Mouse (Mus musculus) cerebellum, adult 2 months (tissue): ENCODE results near the gene Lrrc52. TPM values are rescaled to one million over a fixed set of nuclear protein-coding genes. Genes with fewer than 3 reads are reported as not detected.

ENCODE experiments used
- DNase-seq, 2 experiments: peaks; one replicate each; pipeline ENCODE4 v3.0.0; 2021
- H3K27ac ChIP-seq: fragments of 200-500 bp; 2 replicates; pipeline ENCODE4 v1.5.1; 2012; ENCODE audit warnings: low read length, control low read depth, inconsistent platforms; ENCODE audit not compliant: insufficient read depth
- H3K27me3 ChIP-seq: fragments of 200-500 bp; 2 replicates; pipeline ENCODE4 v1.6.1; 2012; ENCODE audit warnings: inconsistent platforms, mild to moderate bottlenecking, low read length, moderate library complexity; ENCODE audit not compliant: control insufficient read depth, insufficient read depth
- H3K4me1 ChIP-seq: fragments of 200-500 bp; 2 replicates; pipeline ENCODE4 v1.6.1; 2011; ENCODE audit warnings: low read length; ENCODE audit not compliant: control insufficient read depth, insufficient read depth
- H3K4me3 ChIP-seq: fragments of 200-500 bp; replicated peaks from 2 replicates; pipeline ENCODE3; 2011; ENCODE audit warnings: mild to moderate bottlenecking, low read depth, low read length, control low read depth; ENCODE audit not compliant: insufficient read depth
- CTCF ChIP-seq: fragments of 200-500 bp; IDR thresholded peaks from 2 replicates; pipeline ENCODE4 v1.5.1; 2011; ENCODE audit warnings: low read depth, mild to moderate bottlenecking, control low read depth, low read length, moderate library complexity, borderline replicate concordance; ENCODE audit not compliant: insufficient read depth
- POLR2A ChIP-seq: fragments of 200-500 bp; IDR thresholded peaks from 2 replicates; pipeline ENCODE4 v1.6.1; 2011; ENCODE audit warnings: low read length, control low read depth, borderline replicate concordance; ENCODE audit not compliant: insufficient read depth
- WGBS: fragments of 180-500 bp; shearing (Covaris S2); methylation state at CpG from one replicate; pipeline ENCODE4 v1.1.7; 2018; 5-methylcytosine and 5-hydroxymethylcytosine counted together
- polyA plus RNA-seq: library from polyadenylated mRNA; depleted of rRNA; stranded (reverse); fragments of >200 nt; gene quantifications from 2 replicates; pipeline ENCODE4 v1.2.3, GENCODE M21; 2012; rRNA removed

Gene Lrrc52
- polyA plus RNA-seq, 1 experiment: 0.25 TPM

DNA sequence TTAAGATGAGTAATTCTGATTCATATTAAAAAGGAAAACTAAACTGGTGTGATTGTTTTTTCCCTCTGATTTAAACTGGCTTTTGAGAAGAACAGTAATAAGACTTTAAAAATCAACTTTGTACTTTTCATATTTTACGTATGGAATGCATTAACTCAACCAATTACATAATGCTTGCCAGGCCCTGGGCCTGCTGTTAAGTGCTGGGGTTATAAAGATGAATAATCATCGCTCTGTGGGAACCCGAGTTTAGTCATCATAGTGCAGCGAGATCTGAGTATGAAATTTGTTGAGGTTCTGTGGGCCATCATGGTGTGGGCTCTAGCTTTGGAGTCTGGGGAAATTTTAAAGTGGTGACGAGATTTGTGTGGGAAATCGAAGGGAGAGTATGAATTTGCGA is 39.9 kb downstream of the Lrrc52 start:
- H3K4me1 ChIP-seq: no peaks in the 10 kb centered on the region
- no peak overlapping the region for H3K4me3 ChIP-seq
- WGBS: 77% methylated on average over 7 of the region's 7 CpGs
- no peak overlapping the region for H3K27ac ChIP-seq
- H3K27me3 ChIP-seq: no peaks in the 10 kb centered on the region
- no peak for TF ChIP-seq CTCF
- TF ChIP-seq POLR2A: no peak
- no peak for DNase-seq

DNA sequence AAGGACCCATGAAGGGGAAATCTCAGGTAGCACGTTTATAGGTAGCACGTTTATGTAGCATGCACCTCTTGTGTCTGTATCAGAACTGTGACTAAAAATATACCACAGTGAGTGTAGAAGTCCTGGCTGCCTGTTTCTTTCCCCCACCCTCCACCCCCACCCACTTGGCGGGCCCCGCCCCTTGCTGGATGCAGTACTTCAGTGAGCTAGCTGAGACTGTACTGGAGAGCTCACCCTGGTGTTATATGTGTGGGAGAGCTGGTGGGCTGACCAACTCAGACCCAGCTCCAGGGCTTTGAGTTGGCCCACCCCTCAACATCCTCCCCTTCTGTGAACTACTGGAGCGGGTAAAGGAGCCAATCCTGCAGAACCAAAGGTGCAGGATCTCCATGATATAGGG is 41.0 kb downstream of the Lrrc52 start:
- TF ChIP-seq CTCF (no peak), POLR2A (no peak)
- H3K4me1 ChIP-seq: no peaks in the 10 kb centered on the region
- no peak overlapping the region for H3K4me3 ChIP-seq
- no peak for DNase-seq
- no peak overlapping the region for H3K27ac ChIP-seq
- WGBS: 90% methylated on average over 5 of the region's 5 CpGs
- H3K27me3 ChIP-seq: no peaks in the 10 kb centered on the region

DNA sequence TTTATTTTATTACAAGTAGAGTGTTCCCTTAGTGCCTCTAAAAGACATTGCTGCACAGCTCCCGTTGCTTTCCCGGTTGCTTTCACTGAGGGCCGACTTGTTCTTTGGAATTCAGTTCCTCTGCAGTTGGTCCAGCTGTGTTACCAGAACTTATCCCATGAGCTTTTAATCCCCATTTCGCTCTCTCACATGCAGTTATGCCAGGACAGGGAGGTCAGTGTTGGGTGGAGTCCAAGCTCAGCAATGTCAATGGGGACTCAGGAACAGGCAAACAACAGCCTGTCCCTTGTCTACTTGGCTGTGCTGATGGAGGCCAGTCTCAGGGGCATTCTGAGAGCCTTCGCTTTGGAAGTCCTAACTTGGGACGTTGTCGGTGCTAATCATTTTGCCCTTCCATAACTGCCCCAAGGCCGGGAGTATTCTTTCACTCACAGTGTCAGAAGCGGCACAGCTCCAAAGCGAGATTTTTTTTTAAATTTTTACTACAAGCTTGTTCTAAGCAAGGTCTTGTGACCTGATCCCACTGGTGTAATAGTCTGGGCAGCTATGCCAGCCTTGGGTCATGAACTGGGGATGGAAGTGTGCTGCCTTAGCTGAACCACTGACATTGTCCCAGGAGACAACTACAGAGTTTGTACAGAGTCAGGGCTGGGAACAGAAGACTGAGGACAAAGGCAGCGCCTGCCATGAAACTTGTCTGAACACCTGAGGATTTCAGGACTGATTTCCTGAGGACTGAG is 43.9 kb downstream of the Lrrc52 start:
- Histone ChIP-seq H3K4me3 (no peak overlapping the region), H3K27me3 (no peaks in the 10 kb centered on the region), H3K4me1 (no peaks in the 10 kb centered on the region), H3K27ac (no peak overlapping the region)
- TF ChIP-seq CTCF: no peak
- no peak for TF ChIP-seq POLR2A
- no peak for DNase-seq
- WGBS: 45% methylated on average over 11 of the region's 11 CpGs

DNA sequence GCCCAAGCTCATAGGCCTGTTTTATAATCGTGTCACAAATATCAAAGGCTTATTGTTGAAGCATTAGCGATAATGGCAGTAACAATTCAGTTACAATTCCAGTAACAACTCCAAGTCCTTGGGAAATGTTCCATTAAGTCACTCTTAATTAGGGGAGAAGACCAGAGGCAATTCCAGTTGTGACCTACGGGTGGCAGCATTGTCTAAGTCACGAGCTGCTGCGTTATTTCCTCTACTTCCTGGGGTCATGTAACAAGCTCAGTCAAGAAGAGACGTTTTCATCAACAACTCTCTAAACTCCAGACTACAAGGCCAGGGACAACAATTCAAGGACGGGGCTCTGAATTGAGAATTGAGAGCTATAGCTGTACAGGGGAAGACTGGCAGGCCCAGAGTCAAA is 51.7 kb downstream of the Lrrc52 start:
- H3K27me3 ChIP-seq: no peaks in the 10 kb centered on the region
- TF ChIP-seq CTCF (peak; percentile 93), POLR2A (no peak)
- H3K4me1 ChIP-seq: no peaks in the 10 kb centered on the region
- WGBS: 1% methylated on average over 7 of the region's 7 CpGs
- no peak overlapping the region for H3K4me3 ChIP-seq
- peak; percentile 51 to 71 for DNase-seq
- H3K27ac ChIP-seq: no peak overlapping the region

DNA sequence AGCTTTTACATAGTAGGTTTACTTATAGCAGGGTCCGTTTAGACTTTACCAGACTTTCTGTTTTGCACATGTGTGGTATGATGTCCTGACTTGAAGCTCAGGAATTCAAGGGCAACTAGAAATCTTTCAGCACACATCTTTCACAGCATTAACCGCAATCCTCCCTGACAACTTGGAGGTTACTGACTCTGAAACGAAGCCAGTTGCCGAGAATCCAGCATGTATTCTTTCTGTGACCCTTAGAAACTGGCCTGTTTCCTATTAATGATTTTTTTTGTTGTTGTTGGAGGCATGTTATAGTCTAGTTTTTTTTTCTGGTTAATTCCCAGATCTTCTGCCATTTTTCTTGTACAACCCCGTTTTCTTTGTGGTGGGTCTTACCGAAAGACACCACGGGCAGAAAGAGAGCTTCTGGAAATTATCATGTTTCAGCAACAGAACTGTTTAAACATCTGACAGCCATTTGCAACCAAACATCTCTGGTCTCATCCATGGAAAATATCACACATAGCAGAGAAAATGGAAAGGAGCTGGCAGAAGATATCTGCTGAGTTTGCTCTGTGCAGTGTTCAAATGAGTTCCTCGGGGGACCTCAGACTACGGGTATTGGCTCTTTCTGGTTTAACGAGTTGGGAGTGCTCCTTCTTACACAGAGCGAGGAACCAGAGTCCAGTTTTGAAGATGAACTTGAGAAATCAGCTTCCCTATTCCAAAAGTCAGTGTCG is 54.4 kb downstream of the Lrrc52 start:
- Histone ChIP-seq H3K27ac (no peak overlapping the region), H3K27me3 (no peaks in the 10 kb centered on the region), H3K4me1 (no peaks in the 10 kb centered on the region), H3K4me3 (no peak overlapping the region)
- 71% methylated on average over 12 of the region's 12 CpGs for WGBS
- no peak for DNase-seq
- TF ChIP-seq CTCF: no peak
- no peak for TF ChIP-seq POLR2A

DNA sequence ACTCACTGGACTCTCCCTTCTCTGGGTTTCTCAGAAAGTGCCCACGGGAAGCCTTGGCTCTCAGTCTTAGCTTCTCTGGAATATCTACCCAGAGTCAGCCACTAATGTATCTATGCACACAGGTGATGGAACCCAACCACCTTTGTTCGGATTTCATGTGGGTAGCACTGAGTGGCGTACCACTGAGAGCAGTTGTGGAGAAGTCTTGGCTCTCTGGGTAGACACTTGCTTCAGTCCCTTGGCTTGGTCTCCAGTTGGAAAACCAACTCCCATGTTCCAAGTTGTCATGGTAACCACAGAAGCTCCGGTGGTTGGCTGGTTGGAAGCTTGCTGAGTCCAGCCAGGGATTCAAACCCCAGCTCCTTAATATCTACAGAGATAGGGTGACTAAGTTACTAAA is 57.0 kb downstream of the Lrrc52 start:
- H3K27me3 ChIP-seq: no peaks in the 10 kb centered on the region
- no peak for DNase-seq
- 44% methylated on average over 4 of the region's 4 CpGs for WGBS
- TF ChIP-seq CTCF (no peak), POLR2A (no peak)
- H3K4me1 ChIP-seq: no peaks in the 10 kb centered on the region
- no peak overlapping the region for H3K4me3 ChIP-seq
- no peak overlapping the region for H3K27ac ChIP-seq

DNA sequence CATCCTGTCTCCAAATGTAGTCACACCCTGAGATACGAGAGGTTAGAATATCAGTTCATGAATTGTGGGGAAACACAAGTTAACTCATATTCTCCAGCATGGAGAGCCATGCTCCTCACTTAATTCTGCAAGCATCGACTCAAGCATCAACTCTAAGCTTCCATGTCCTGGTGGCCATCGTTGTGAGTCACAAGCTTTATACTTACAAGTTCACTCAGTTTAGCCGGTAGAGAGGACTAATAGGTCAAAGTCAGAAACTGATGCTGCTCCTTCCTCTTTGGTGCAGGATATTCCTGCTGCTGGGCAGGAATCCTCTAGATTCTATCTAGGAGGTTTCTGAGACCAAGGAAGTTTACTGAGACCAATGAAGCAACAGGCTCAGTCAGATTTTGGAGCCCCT is 61.3 kb downstream of the Lrrc52 start:
- Histone ChIP-seq H3K4me3 (no peak overlapping the region), H3K27ac (no peak overlapping the region), H3K4me1 (no peaks in the 10 kb centered on the region), H3K27me3 (no peaks in the 10 kb centered on the region)
- DNase-seq: no peak
- 81% methylated on average over 4 of the region's 4 CpGs for WGBS
- TF ChIP-seq CTCF: no peak
- TF ChIP-seq POLR2A: no peak

Other genes with a start within 250 kb of the Lrrc52 start
- gene Uck2, start 181.5 kb downstream of the Lrrc52 start, polyA plus RNA-seq: 20.7 and 24.3 TPM in 2 replicates
- gene Tmco1, start 158.4 kb downstream of the Lrrc52 start, polyA plus RNA-seq: 71.7 and 74.9 TPM in 2 replicates
- gene Aldh9a1, start 116.8 kb downstream of the Lrrc52 start, polyA plus RNA-seq: 42.5 and 45.0 TPM in 2 replicates
- 272 and 279 TPM in 2 replicates for gene Mgst3, start 72.9 kb downstream of the Lrrc52 start, polyA plus RNA-seq
- gene Rxrg, start 131.6 kb upstream of the Lrrc52 start, polyA plus RNA-seq: 1.6 and 1.7 TPM in 2 replicates
- gene Lmx1a, start 222.5 kb upstream of the Lrrc52 start, polyA plus RNA-seq: 1.1 and 1.3 TPM in 2 replicates